Mouse (Mus musculus) small intestine, adult 2 months (tissue): ENCODE results near the gene Wrnip1.

Experiments
- CTCF ChIP-seq: fragments of 200-500 bp; IDR thresholded peaks from 2 replicates; pipeline ENCODE4 v1.5.1; 2012; ENCODE audit warnings: low read depth, mild to moderate bottlenecking, control low read depth, inconsistent platforms, low read length, moderate library complexity, mixed read lengths; ENCODE audit not compliant: insufficient replicate concordance, insufficient read length; ENCODE audit errors: extremely low read depth
- POLR2A ChIP-seq: fragments of 200-500 bp; IDR thresholded peaks from 2 replicates; pipeline ENCODE4 v1.6.1; 2012; ENCODE audit warnings: low read depth, mild to moderate bottlenecking, control low read depth, inconsistent platforms, low read length, moderate library complexity

- TF ChIP-seq POLR2A: no peak
- TF ChIP-seq CTCF: no peak
Measured at GRCm38 (mm10) chr13:32789781-32790180, 12.1 kb upstream of the Wrnip1 start.
